Mouse (Mus musculus) stomach, embryonic 15.5 days (tissue): ENCODE data around the gene Jarid2. TPM values are rescaled to one million over a fixed set of nuclear protein-coding genes. Genes with fewer than 3 reads are reported as not detected.
"Not testable (repeated sequence)": the region's sequence is repeated elsewhere in the genome, so short reads cannot be mapped to it uniquely, and the experiment has no call there.

ENCODE experiments used
- ATAC-seq: fragments of 200-750 bp; cut with Nextera tagmentation; 2 replicates; pipeline ENCODE4 v1.8.0; 2017; ENCODE audit warnings: low read depth, moderate number of reproducible peaks, moderate TSS enrichment; ENCODE audit not compliant: insufficient read depth, low FRiP score
- H3K27ac ChIP-seq: fragments of 300-500 bp; sonication (generic); 2 replicates; pipeline ENCODE4 v1.5.1; 2015; ENCODE audit warnings: mild to moderate bottlenecking, inconsistent platforms
- H3K27me3 ChIP-seq: fragments of 300-500 bp; sonication (generic); replicated peaks from 2 replicates; pipeline ENCODE4 v1.6.1; 2015; ENCODE audit warnings: inconsistent platforms
- H3K36me3 ChIP-seq: fragments of 300-500 bp; sonication (generic); 2 replicates; pipeline ENCODE4 v1.6.1; 2015; ENCODE audit warnings: inconsistent platforms
- H3K4me1 ChIP-seq: fragments of 300-500 bp; sonication (generic); 2 replicates; pipeline ENCODE4 v1.6.1; 2015; ENCODE audit warnings: inconsistent platforms
- H3K4me2 ChIP-seq: fragments of 300-500 bp; sonication (generic); 2 replicates; pipeline ENCODE4 v1.6.1; 2015; ENCODE audit warnings: mild to moderate bottlenecking, inconsistent platforms
- H3K4me3 ChIP-seq: fragments of 300-500 bp; sonication (generic); replicated peaks from 2 replicates; pipeline ENCODE4 v1.5.1; 2015; ENCODE audit warnings: inconsistent platforms
- H3K9ac ChIP-seq: fragments of 300-500 bp; sonication (generic); 2 replicates; pipeline ENCODE4 v1.6.1; 2015; ENCODE audit warnings: inconsistent platforms
- H3K9me3 ChIP-seq: fragments of 300-500 bp; sonication (generic); 2 replicates; pipeline ENCODE4 v1.6.1; 2016; ENCODE audit warnings: inconsistent platforms
- WGBS: fragments of 180-500 bp; shearing (Covaris S2); methylation state at CpG from one replicate; pipeline ENCODE4 v1.1.7; 2015; 5-methylcytosine and 5-hydroxymethylcytosine counted together
- polyA plus RNA-seq: library from polyadenylated mRNA; unstranded; fragments of >200 nt; fragmentation: Nextera tagmentation; extraction: Ambion mirVana; gene quantifications from 2 replicates; pipeline ENCODE4 v1.2.1, GENCODE M21; 2015

The Jarid2 gene
- polyA plus RNA-seq, 1 experiment from 2014 or later: 24.4 TPM

DNA sequence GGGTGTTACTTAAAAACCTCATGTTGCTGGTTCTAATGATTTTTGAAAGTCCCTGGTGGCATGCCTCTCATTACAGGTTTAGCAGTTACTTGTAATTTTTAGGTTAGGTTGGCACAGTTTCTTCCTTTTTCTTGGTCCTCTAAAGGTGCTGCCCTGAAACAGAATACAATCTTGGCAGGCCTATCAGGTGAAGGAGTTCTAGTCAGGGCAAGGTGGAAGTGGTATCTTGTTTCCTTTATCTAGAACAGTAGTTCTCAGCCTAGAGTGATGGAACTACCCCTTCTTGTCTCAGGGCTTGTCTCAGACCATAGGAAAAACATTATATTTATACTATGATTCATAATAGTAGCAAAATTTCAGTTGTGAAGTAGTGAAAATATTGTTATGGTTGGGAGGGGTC is 93.3 kb downstream of the Jarid2 start:
- no peaks in the 10 kb centered on the region for H3K27me3 ChIP-seq
- H3K9me3 ChIP-seq: no peaks in the 10 kb centered on the region
- H3K36me3 ChIP-seq: no peaks in the 10 kb centered on the region
- H3K9ac ChIP-seq: no peak overlapping the region
- no peak overlapping the region for H3K4me3 ChIP-seq
- 0 out of 2 replicates have a peak, but pooled peaks cover 3% of the 10 kb centered on the region for H3K4me1 ChIP-seq
- H3K4me2 ChIP-seq: no peak overlapping the region
- ATAC-seq: no peak
- H3K27ac ChIP-seq: no peak overlapping the region

GRCm38 (mm10) chr13:44828903-44829302 is 99.6 kb downstream of the Jarid2 start:
- no peak for ATAC-seq
- Histone ChIP-seq H3K27me3 (no peaks in the 10 kb centered on the region), H3K9me3 (no peaks in the 10 kb centered on the region), H3K27ac (no peak overlapping the region), H3K4me2 (no peak overlapping the region), H3K36me3 (no peaks in the 10 kb centered on the region), H3K9ac (no peak overlapping the region), H3K4me3 (no peak overlapping the region), H3K4me1 (no peaks in the 10 kb centered on the region)
- 86% methylated on average over 5 of the region's 5 CpGs for WGBS

GRCm38 (mm10) chr13:44832104-44832503 is 102.8 kb downstream of the Jarid2 start:
- no peaks in the 10 kb centered on the region for H3K36me3 ChIP-seq
- H3K4me1 ChIP-seq: no peaks in the 10 kb centered on the region
- H3K4me3 ChIP-seq: no peak overlapping the region
- H3K9me3 ChIP-seq: no peaks in the 10 kb centered on the region
- no peak overlapping the region for H3K27ac ChIP-seq
- 83% methylated on average over 2 of the region's 2 CpGs for WGBS
- no peak overlapping the region for H3K9ac ChIP-seq
- no peaks in the 10 kb centered on the region for H3K27me3 ChIP-seq
- no peak overlapping the region for H3K4me2 ChIP-seq
- ATAC-seq: no peak

DNA sequence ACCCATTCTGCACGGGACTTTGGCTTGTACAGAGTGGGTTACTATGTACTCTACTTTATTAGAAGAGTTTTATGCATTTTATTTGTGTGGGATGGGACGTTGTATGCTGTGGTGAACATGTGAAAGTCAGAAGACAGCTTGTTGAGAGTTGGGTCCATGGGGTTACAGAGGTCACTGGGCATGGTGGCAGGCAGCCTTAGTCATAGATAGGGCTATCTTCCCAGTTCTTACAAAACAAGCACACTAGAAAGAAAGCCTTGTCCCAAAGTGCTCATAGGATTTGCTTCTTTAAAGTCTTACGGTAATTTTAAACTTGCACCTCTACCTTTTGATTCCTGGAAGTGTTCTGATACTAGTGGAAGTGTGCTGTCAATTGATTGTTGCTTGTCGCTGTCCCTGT is 103.6 kb downstream of the Jarid2 start:
- no peak for ATAC-seq
- no peaks in the 10 kb centered on the region for H3K4me1 ChIP-seq
- H3K4me3 ChIP-seq: no peak overlapping the region
- no peak overlapping the region for H3K4me2 ChIP-seq
- H3K9me3 ChIP-seq: no peaks in the 10 kb centered on the region
- 87% methylated on average over 4 of the region's 4 CpGs for WGBS
- H3K27me3 ChIP-seq: no peaks in the 10 kb centered on the region
- H3K36me3 ChIP-seq: no peaks in the 10 kb centered on the region
- no peak overlapping the region for H3K27ac ChIP-seq
- no peak overlapping the region for H3K9ac ChIP-seq

DNA sequence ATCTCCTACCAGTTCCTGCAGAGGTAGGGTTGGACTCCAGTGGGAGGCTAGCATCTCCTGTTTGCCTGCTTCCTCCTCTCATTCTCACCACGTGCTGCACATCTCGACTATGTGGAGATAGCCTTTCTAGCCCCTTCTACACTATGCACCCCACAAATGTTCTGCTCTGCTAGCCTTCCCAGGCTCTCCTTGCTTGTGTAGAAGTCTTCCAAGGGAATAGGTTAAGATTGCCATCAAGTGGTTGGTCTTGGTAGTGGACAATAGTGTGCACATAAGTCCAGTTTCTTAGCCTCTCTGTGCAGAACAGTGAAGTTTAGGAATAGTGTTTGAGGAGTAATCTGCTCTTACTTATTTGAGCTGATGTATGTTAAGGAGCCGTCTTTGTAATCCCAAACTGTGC is 104.1 kb downstream of the Jarid2 start:
- Histone ChIP-seq H3K9me3 (no peaks in the 10 kb centered on the region), H3K4me2 (no peak overlapping the region), H3K36me3 (no peaks in the 10 kb centered on the region), H3K9ac (no peak overlapping the region), H3K4me1 (no peaks in the 10 kb centered on the region), H3K27ac (no peak overlapping the region), H3K4me3 (no peak overlapping the region), H3K27me3 (no peaks in the 10 kb centered on the region)
- no peak for ATAC-seq
- 47% methylated on average over 3 of the region's 3 CpGs for WGBS

- peaks cover 17% of the 10 kb centered on the region for H3K4me1 ChIP-seq
- no peak overlapping the region for H3K9ac ChIP-seq
- no peak for ATAC-seq
- H3K4me3 ChIP-seq: no peak overlapping the region
- no peaks in the 10 kb centered on the region for H3K36me3 ChIP-seq
- H3K27ac ChIP-seq: no peak overlapping the region
- H3K9me3 ChIP-seq: no peaks in the 10 kb centered on the region
- H3K4me2 ChIP-seq: no peak overlapping the region
- no peaks in the 10 kb centered on the region for H3K27me3 ChIP-seq
- 84% methylated on average over 6 of the region's 6 CpGs for WGBS
These were observed 108.2 kb downstream of the Jarid2 start for GRCm38 (mm10) chr13:44837445-44837844.

DNA sequence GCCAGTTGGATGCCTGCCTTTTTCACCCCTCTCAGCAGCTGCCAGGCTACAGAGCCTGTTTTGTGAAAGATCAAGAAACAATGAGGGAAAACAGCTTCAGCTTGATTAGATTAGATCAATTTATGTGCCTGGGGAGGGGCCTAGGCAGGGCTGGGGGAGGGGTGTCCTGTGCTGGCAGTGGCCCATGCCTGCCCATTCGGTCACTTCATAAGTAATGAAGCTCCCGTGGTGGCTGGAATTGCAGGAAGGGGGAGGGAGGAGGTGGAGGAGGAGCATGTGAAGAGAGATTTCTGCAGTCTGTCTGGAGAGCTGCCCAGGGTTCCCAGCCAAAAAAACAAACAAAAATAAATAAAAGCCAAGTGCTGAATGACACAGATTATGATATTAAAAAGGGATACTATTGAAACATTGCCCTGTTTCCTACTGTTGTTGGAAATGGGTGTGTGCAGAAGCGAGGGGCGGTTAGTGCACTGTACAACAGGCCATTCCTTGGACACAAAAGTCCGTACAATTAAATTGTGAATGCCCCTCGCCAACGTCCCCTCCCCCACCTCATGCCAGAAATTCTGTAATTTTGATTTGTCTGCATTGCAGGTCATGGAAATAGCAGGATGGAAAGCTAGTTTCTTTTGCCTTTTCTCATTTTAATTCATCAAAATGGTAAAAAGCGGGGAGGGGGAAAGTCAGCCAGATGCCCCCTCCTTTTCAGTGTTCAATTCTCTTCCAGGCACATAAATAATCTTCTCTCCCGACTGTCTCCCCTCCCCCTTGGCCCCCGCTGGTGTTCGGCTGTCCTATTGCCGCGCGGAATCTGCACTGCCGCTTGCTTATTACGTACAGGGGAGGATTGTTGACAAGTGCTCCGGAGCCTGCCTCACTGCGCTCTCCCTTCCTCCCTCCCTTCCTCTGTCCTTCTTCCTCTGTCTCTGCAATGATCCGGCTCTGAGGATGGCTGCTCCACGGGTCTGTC is 110.9 kb downstream of the Jarid2 start:
- H3K9ac ChIP-seq: no peak overlapping the region
- no peaks in the 10 kb centered on the region for H3K27me3 ChIP-seq
- H3K4me3 ChIP-seq: peak overlapping the region; percentile 30
- no peaks in the 10 kb centered on the region for H3K9me3 ChIP-seq
- H3K27ac ChIP-seq: peak overlapping the region; percentile 53
- ATAC-seq: peak; percentile 85
- peak overlapping the region; percentile 54 for H3K4me2 ChIP-seq
- WGBS: 8% methylated on average over 20 of the region's 20 CpGs
- H3K36me3 ChIP-seq: no peaks in the 10 kb centered on the region
- H3K4me1 ChIP-seq: peaks cover 17% of the 10 kb centered on the region

DNA sequence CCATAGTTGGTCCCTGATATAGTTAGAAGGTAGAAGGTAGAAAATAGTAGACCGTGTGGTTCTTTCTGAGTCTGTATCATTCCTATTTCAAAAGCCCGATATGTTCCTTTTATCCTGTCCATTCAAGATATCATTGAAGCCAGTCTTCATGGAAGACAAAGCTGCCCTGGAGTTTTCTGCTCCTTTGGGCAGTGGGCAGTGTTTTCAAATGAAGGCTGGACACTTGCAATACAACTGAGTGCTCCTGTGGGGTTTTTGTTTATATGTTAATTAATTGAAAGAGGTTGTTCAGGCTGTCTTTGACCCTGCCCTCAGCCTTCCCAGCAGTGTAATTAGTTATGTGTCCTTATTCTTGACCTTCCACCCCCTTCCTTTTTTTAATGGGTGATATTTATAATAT is 122.2 kb downstream of the Jarid2 start:
- Histone ChIP-seq H3K4me2 (no peak overlapping the region), H3K4me1 (no peaks in the 10 kb centered on the region), H3K27me3 (no peaks in the 10 kb centered on the region), H3K4me3 (no peak overlapping the region), H3K36me3 (0 out of 2 replicates have a peak, but pooled peaks cover 3% of the 10 kb centered on the region), H3K9me3 (no peaks in the 10 kb centered on the region), H3K9ac (no peak overlapping the region), H3K27ac (no peak overlapping the region)
- 87% methylated on average over 2 of the region's 2 CpGs for WGBS
- ATAC-seq: no peak

DNA sequence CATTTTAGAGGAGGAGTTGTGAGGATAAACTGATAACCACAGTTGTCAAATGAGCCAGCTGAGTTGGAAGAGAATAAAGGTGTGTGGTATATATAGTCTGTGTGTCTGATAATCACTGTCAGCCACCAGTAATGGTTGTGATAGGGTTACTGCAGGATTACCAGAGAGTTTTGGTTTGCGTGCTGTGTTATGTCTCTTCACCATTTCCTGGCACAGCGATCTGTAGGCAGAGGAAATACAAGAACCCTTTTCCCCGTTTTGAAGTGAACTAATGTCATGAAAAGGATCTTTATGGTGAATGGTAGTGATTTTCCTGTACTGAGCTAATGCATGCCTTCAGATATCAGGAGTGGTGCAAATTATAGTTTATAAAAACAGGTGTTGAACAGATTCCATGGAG is 122.8 kb downstream of the Jarid2 start:
- Histone ChIP-seq H3K4me1 (no peaks in the 10 kb centered on the region), H3K27me3 (no peaks in the 10 kb centered on the region), H3K4me3 (no peak overlapping the region), H3K27ac (no peak overlapping the region), H3K36me3 (0 out of 2 replicates have a peak, but pooled peaks cover 3% of the 10 kb centered on the region), H3K9me3 (no peaks in the 10 kb centered on the region), H3K9ac (no peak overlapping the region), H3K4me2 (no peak overlapping the region)
- WGBS: 61% methylated on average over 3 of the region's 3 CpGs
- ATAC-seq: no peak

DNA sequence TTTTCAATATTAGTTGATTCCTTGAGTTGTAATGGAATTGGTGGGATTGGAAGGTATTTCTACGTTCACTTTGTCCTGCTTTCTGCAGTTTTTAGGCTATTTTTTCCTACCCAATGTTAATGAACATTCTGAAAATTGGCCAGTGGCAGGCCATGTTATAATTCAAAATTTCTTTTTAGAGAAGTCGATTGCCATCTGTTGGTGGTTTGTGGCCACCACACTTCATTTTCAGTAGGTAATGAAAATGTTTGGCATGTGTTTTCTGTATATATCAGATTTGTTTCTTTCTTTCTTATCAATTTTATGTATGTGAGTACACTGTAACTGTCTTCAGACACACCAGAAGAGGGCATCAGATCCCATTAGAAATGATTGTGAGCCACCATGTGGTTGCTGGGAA is 136.3 kb downstream of the Jarid2 start:
- Histone ChIP-seq H3K4me2 (no peak overlapping the region), H3K9me3 (no peaks in the 10 kb centered on the region), H3K27ac (no peak overlapping the region), H3K9ac (no peak overlapping the region), H3K4me3 (no peak overlapping the region), H3K27me3 (no peaks in the 10 kb centered on the region), H3K36me3 (no peaks in the 10 kb centered on the region), H3K4me1 (peaks cover 5% of the 10 kb centered on the region; the same call in 1 of the 2 replicates)
- no peak for ATAC-seq
- 91% methylated on average over 2 of the region's 2 CpGs for WGBS

GRCm38 (mm10) chr13:44868037-44868650 is 138.9 kb downstream of the Jarid2 start:
- WGBS: 62% methylated on average over 4 of the region's 4 CpGs
- H3K4me1 ChIP-seq: peaks cover 5% of the 10 kb centered on the region; the same call in 1 of the 2 replicates
- no peaks in the 10 kb centered on the region for H3K27me3 ChIP-seq
- no peaks in the 10 kb centered on the region for H3K36me3 ChIP-seq
- no peak overlapping the region for H3K4me3 ChIP-seq
- H3K4me2 ChIP-seq: no peak overlapping the region
- no peak for ATAC-seq
- H3K9ac ChIP-seq: no peak overlapping the region
- H3K27ac ChIP-seq: no peak overlapping the region
- H3K9me3 ChIP-seq: no peaks in the 10 kb centered on the region

GRCm38 (mm10) chr13:44869418-44870119 is 140.3 kb downstream of the Jarid2 start:
- peak; percentile 100 for ATAC-seq
- H3K27ac ChIP-seq, H3K9me3 ChIP-seq, H3K4me3 ChIP-seq, H3K27me3 ChIP-seq, H3K36me3 ChIP-seq, H3K4me1 ChIP-seq, H3K4me2 ChIP-seq, H3K9ac ChIP-seq: not testable (repeated sequence)
- 75% methylated on average over 47 of the region's 47 CpGs for WGBS
